Mouse (Mus musculus): ENCODE data around the gene Nuak1.

The Nuak1 gene

GRCm38 (mm10) chr10:84345730-84346129 is 94.7 kb downstream of the Nuak1 start:
- no peak for DNase-seq (ENCODE audit: low read depth, low spot score)

GRCm38 (mm10) chr10:84343536-84343935 is 96.9 kb downstream of the Nuak1 start:
- DNase-seq (ENCODE audit: low read depth, low spot score), result no peak

DNA sequence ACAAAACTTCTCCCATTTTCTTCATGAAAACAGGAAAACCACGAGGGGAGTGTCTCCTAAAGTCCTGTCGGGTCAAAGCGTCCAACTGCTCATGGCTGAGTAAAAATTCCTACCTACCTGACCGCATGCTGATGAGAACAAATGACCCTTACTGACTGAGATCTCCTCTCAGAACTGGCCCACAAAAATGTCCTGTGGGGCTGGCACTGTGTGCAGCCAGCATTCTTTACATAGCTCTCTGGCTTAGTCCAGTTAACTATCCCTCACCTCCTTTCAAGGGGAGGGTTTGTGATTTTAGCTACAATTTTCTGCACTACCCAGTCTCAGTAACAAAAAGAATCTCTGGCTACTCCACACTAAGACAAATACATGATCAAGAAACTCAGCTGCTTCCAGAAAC is 100.9 kb downstream of the Nuak1 start:
- DNase-seq (ENCODE audit: low read depth, low spot score), result no peak

DNA sequence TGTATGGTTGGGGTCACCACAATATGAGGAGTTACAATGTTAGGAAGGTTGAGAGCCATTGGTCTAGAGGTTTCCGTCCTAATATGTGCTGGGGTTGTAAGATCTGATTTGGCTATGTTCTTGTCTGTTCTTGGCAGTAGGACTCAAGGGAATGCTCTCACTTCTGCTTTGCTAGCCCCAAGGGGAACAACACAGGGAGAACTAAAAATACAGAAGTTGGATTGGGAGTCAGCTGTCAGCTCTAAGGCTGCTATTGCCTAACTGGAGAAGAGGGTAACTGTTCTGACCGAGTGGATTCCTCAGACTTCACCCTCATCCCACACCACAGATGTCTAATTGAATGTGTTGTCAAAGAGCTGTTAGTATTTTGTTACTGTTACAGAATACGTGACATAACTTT is 101.6 kb downstream of the Nuak1 start:
- no peak for DNase-seq (ENCODE audit: low read depth, low spot score)

DNA sequence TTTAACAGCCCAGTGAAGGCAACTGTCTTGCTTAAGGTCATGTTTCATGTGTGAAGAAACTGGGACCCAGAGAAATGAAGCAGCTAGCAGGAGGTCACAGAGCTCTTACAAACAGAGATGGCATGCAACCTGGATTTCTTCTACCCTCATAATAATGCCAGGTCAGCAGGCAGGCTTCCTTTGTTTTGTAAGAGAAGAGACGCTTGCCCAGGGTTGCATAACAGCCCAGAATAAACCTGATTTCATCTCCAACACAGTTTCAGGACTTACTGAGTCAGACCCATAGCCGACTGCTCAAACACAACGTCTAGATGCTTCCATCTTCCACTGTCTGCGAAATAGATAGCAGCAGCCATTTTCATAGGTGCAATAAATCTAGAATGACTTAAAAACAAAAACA is 105.0 kb downstream of the Nuak1 start:
- DNase-seq (ENCODE audit: low read depth, low spot score), result no peak

- no peak for DNase-seq (ENCODE audit: low read depth, low spot score)
These were observed 110.6 kb downstream of the Nuak1 start for GRCm38 (mm10) chr10:84329822-84330221.

DNA sequence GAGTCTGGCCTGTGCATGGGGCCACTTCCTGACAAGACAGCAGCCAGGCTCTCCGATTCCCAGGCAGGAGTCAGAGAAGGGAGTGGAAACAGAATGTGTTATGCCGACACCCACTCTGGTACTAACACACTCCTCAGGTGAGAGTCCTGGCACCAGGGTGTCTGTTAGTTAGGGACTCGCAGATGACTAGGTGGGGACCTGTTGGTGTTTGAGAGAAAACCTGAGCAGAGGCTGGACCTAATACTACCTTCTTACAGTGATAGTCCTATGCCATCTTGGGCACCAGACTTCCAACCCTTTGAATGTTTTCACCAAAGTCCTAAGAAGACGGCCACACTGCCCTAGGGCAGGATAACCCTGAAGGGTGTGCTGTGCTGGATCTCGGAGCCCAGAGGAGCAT is 111.1 kb downstream of the Nuak1 start:
- DNase-seq (ENCODE audit: low read depth, low spot score), result no peak

DNA sequence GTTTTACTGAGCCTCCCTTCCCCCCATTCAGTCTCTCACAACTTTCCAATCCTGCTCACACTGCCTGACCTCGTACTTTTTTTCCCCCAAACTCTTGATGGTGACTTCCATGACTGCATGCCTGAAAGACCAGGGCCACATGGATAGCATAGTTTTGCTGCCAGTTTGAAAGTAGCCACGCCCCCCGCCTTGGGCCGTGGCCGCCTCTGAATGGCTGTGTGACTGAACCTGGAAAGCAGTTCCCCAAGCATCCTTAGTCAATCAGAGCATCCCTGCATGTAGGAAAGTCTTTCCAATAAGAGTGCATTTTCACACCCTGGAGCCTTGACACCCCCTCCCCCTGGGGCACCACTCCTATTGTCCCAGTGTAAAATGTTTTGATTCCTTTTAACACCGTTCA is 116.4 kb downstream of the Nuak1 start:
- DNase-seq (ENCODE audit: low read depth, low spot score), result no peak
